Mouse (Mus musculus) embryonic facial prominence, embryonic 10.5 days (tissue): ENCODE results near the gene Klrc3. TPM values are rescaled to one million over a fixed set of nuclear protein-coding genes. Genes with fewer than 3 reads are reported as not detected.
"Not testable (repeated sequence)": the region's sequence is repeated elsewhere in the genome, so short reads cannot be mapped to it uniquely, and the experiment has no call there.

Experiments used
- DNase-seq: peaks from one replicate; pipeline ENCODE4 v3.0.0-alpha.2; 2017; ENCODE audit warnings: low spot score
- H3K27ac ChIP-seq: fragments of 300-500 bp; sonication (generic); replicated peaks from 2 replicates; pipeline ENCODE4 v1.5.1; 2016; ENCODE audit warnings: mild to moderate bottlenecking
- H3K27me3 ChIP-seq: fragments of 300-500 bp; sonication (generic); replicated peaks from 2 replicates; pipeline ENCODE4 v1.6.1; 2016; ENCODE audit warnings: low read depth, mild to moderate bottlenecking; ENCODE audit not compliant: poor library complexity, severe bottlenecking
- H3K36me3 ChIP-seq: fragments of 300-500 bp; sonication (generic); replicated peaks from 2 replicates; pipeline ENCODE4 v1.6.1; 2016; ENCODE audit warnings: mild to moderate bottlenecking, moderate library complexity
- H3K4me1 ChIP-seq: fragments of 300-500 bp; sonication (generic); 2 replicates; pipeline ENCODE4 v1.6.1; 2016
- H3K4me3 ChIP-seq: fragments of 300-500 bp; sonication (generic); 2 replicates; pipeline ENCODE4 v1.5.1; 2016; ENCODE audit warnings: mild to moderate bottlenecking, moderate library complexity
- H3K9me3 ChIP-seq: fragments of 300-500 bp; sonication (generic); 2 replicates; pipeline ENCODE4 v1.6.1; 2016; ENCODE audit warnings: mild to moderate bottlenecking
- WGBS: fragments of 180-500 bp; shearing (Covaris S2); methylation state at CpG from one replicate; pipeline ENCODE4 v1.1.7; 2016; 5-methylcytosine and 5-hydroxymethylcytosine counted together
- polyA plus RNA-seq: library from polyadenylated mRNA; unstranded; fragments of >200 nt; fragmentation: Nextera tagmentation; extraction: Ambion mirVana; gene quantifications from 2 replicates; pipeline ENCODE4 v1.2.1, GENCODE M21; 2016

Klrc3 gene
- not detected in 2 replicates for polyA plus RNA-seq

- not testable (repeated sequence) for DNase-seq, H3K27me3 ChIP-seq, H3K4me3 ChIP-seq, H3K9me3 ChIP-seq, H3K4me1 ChIP-seq, H3K36me3 ChIP-seq, H3K27ac ChIP-seq
- WGBS = 84% methylated on average over 3 of the region's 3 CpGs
Measured at GRCm38 (mm10) chr6:129643237-129643636, at the start of gene Klrc3. Gene Klrc3 (minus strand): TSS chr6:129643337.

- not testable (repeated sequence) for H3K4me1 ChIP-seq, H3K9me3 ChIP-seq, H3K36me3 ChIP-seq, H3K4me3 ChIP-seq, H3K27me3 ChIP-seq, DNase-seq, H3K27ac ChIP-seq
- WGBS = 84% methylated on average over 10 of the region's 10 CpGs
Measured at GRCm38 (mm10) chr6:129691436-129691835, 48.3 kb upstream of the Klrc3 start.

GRCm38 (mm10) chr6:129680379-129680778 is 37.2 kb upstream of the Klrc3 start:
- no peak for DNase-seq
- WGBS = 74% methylated on average over 1 of the region's 1 CpGs
- no peaks in the 10 kb centered on the region for H3K4me1 ChIP-seq

GRCm38 (mm10) chr6:129678873-129679272 is 35.7 kb upstream of the Klrc3 start, which contains the start of gene Klrc1:
Gene Klrc1 (minus strand): TSS chr6:129678973.
- no peaks in the 10 kb centered on the region for H3K27me3 ChIP-seq
- no peaks in the 10 kb centered on the region for H3K9me3 ChIP-seq
- no peak within 1 kb of the TSS for H3K27ac ChIP-seq
- DNase-seq = no peak
- WGBS = 77% methylated on average over 3 of the region's 3 CpGs
- H3K36me3 ChIP-seq = no peaks in the 10 kb centered on the region
- no peak within 1 kb of the TSS for H3K4me3 ChIP-seq
- no peaks in the 10 kb centered on the region for H3K4me1 ChIP-seq

More at GRCm38 (mm10) chr6:129680379-129680778, 37.2 kb upstream of the Klrc3 start:
- Histone ChIP-seq H3K9me3 (0 out of 2 replicates have a peak, but pooled peaks cover 4% of the 10 kb centered on the region), H3K36me3 (no peaks in the 10 kb centered on the region), H3K27ac (no peak overlapping the region), H3K4me3 (no peak overlapping the region), H3K27me3 (no peaks in the 10 kb centered on the region)

GRCm38 (mm10) chr6:129661301-129661700 is 18.2 kb upstream of the Klrc3 start:
- H3K27me3 ChIP-seq, DNase-seq, H3K4me1 ChIP-seq, H3K27ac ChIP-seq, H3K4me3 ChIP-seq, H3K36me3 ChIP-seq, H3K9me3 ChIP-seq: not testable (repeated sequence)
- WGBS = 80% methylated on average over 1 of the region's 3 CpGs

GRCm38 (mm10) chr6:129660589-129660988 is 17.5 kb upstream of the Klrc3 start, which contains the start of gene Klrc2:
Gene Klrc2 (minus strand): TSS chr6:129660689.
- not testable (repeated sequence) for H3K4me3 ChIP-seq, H3K4me1 ChIP-seq, H3K27ac ChIP-seq, H3K9me3 ChIP-seq, H3K36me3 ChIP-seq, DNase-seq, H3K27me3 ChIP-seq
- 78% methylated on average over 4 of the region's 4 CpGs for WGBS

- not testable (repeated sequence) for H3K27me3 ChIP-seq
Measured at GRCm38 (mm10) chr6:129644054-129644453, 917 bp upstream of the Klrc3 start.

GRCm38 (mm10) chr6:129631046-129631445 is 12.1 kb downstream of the Klrc3 start:
- not testable (repeated sequence) for H3K4me3 ChIP-seq, H3K27me3 ChIP-seq, H3K4me1 ChIP-seq, H3K9me3 ChIP-seq, DNase-seq, H3K36me3 ChIP-seq, H3K27ac ChIP-seq
- WGBS = 79% methylated on average over 2 of the region's 2 CpGs

More at GRCm38 (mm10) chr6:129644054-129644453, 917 bp upstream of the Klrc3 start:
- not testable (repeated sequence) for H3K4me3 ChIP-seq, H3K9me3 ChIP-seq, H3K4me1 ChIP-seq, H3K27ac ChIP-seq, DNase-seq, H3K36me3 ChIP-seq
- WGBS = 90% methylated on average over 1 of the region's 3 CpGs

- Histone ChIP-seq H3K27ac (no peak within 1 kb of the TSS), H3K27me3 (no peaks in the 10 kb centered on the region), H3K4me3 (no peak within 1 kb of the TSS), H3K9me3 (no peaks in the 10 kb centered on the region), H3K4me1 (no peaks in the 10 kb centered on the region), H3K36me3 (no peaks in the 10 kb centered on the region)
- DNase-seq = no peak
- 82% methylated on average over 4 of the region's 4 CpGs for WGBS
Measured at GRCm38 (mm10) chr6:129623735-129624134, 19.4 kb downstream of the Klrc3 start, which contains the start of gene Klrk1. Gene Klrk1 (minus strand): TSS chr6:129623864.

- DNase-seq = no peak
- Histone ChIP-seq H3K36me3 (no peaks in the 10 kb centered on the region), H3K4me1 (no peaks in the 10 kb centered on the region)
Measured at GRCm38 (mm10) chr6:129608372-129608771, 34.8 kb downstream of the Klrc3 start.

GRCm38 (mm10) chr6:129591508-129591907 is 51.6 kb downstream of the Klrc3 start, which contains the start of gene Klrd1:
Gene Klrd1 (plus strand): TSS chr6:129591782.
- DNase-seq = no peak
- WGBS = 80% methylated on average over 3 of the region's 3 CpGs
- no peak within 1 kb of the TSS for H3K4me3 ChIP-seq
- H3K9me3 ChIP-seq = no peaks in the 10 kb centered on the region
- no peaks in the 10 kb centered on the region for H3K27me3 ChIP-seq
- H3K27ac ChIP-seq = no peak within 1 kb of the TSS
- no peaks in the 10 kb centered on the region for H3K36me3 ChIP-seq
- H3K4me1 ChIP-seq = no peaks in the 10 kb centered on the region

More at GRCm38 (mm10) chr6:129608372-129608771, 34.8 kb downstream of the Klrc3 start:
- no peak overlapping the region for H3K27ac ChIP-seq
- no peaks in the 10 kb centered on the region for H3K27me3 ChIP-seq
- H3K9me3 ChIP-seq = no peaks in the 10 kb centered on the region
- no peak overlapping the region for H3K4me3 ChIP-seq
